Mouse (Mus musculus): ENCODE data around the gene Nrp1. TPM values are rescaled to one million over a fixed set of nuclear protein-coding genes. Genes with fewer than 3 reads are reported as not detected.

Nrp1 gene
- polyA plus RNA-seq, 1 experiment from 2014 or later: 49.3 TPM

- Histone ChIP-seq H3K4me2 (ENCODE audit: low read depth, low read length) (no peak overlapping the region), H3K9ac (ENCODE audit: low read depth, low read length) (no peak overlapping the region), H3K36me3 (ENCODE audit: control insufficient read depth, insufficient read depth, low read length) (no peaks in the 10 kb centered on the region), H3K4me3 (ENCODE audit: low read length) (no peak overlapping the region), H3K4me1 (ENCODE audit: control insufficient read depth, insufficient read depth, low read length) (no peaks in the 10 kb centered on the region), H3K27ac (ENCODE audit: low read length) (no peak overlapping the region), H3K9me3 (ENCODE audit: control insufficient read depth, low read length) (no peaks in the 10 kb centered on the region), H3K27me3 (replicated peaks; ENCODE audit: control insufficient read depth, insufficient read depth, low read length) (no peaks in the 10 kb centered on the region)
- no peak for ATAC-seq
- 83% methylated on average over 4 of the region's 4 CpGs for WGBS
Measured at GRCm38 (mm10) chr8:128478017-128478416, 119.6 kb downstream of the Nrp1 start.

- Histone ChIP-seq H3K9me3 (ENCODE audit: control insufficient read depth, low read length) (no peaks in the 10 kb centered on the region), H3K4me3 (ENCODE audit: low read length) (no peak overlapping the region), H3K4me1 (ENCODE audit: control insufficient read depth, insufficient read depth, low read length) (no peaks in the 10 kb centered on the region), H3K4me2 (ENCODE audit: low read depth, low read length) (no peak overlapping the region), H3K36me3 (ENCODE audit: control insufficient read depth, insufficient read depth, low read length) (no peaks in the 10 kb centered on the region), H3K27ac (ENCODE audit: low read length) (no peak overlapping the region), H3K9ac (ENCODE audit: low read depth, low read length) (no peak overlapping the region), H3K27me3 (replicated peaks; ENCODE audit: control insufficient read depth, insufficient read depth, low read length) (no peaks in the 10 kb centered on the region)
- peak; percentile 87 for ATAC-seq
- 55% methylated on average over 5 of the region's 5 CpGs for WGBS
Measured at GRCm38 (mm10) chr8:128479309-128480013, 121.1 kb downstream of the Nrp1 start.

- H3K9ac ChIP-seq (ENCODE audit: low read depth, low read length): no peak overlapping the region
- H3K4me2 ChIP-seq (ENCODE audit: low read depth, low read length): no peak overlapping the region
- 75% methylated on average over 8 of the region's 8 CpGs for WGBS
- no peaks in the 10 kb centered on the region for H3K9me3 ChIP-seq (ENCODE audit: control insufficient read depth, low read length)
- no peak overlapping the region for H3K27ac ChIP-seq (ENCODE audit: low read length)
- H3K4me1 ChIP-seq (ENCODE audit: control insufficient read depth, insufficient read depth, low read length): no peaks in the 10 kb centered on the region
- H3K27me3 ChIP-seq (replicated peaks; ENCODE audit: control insufficient read depth, insufficient read depth, low read length): no peaks in the 10 kb centered on the region
- no peak for ATAC-seq
- no peak overlapping the region for H3K4me3 ChIP-seq (ENCODE audit: low read length)
- H3K36me3 ChIP-seq (ENCODE audit: control insufficient read depth, insufficient read depth, low read length): no peaks in the 10 kb centered on the region
Measured at GRCm38 (mm10) chr8:128480896-128481665, 122.7 kb downstream of the Nrp1 start.

GRCm38 (mm10) chr8:128483344-128483743 lies 124.9 kb downstream of the Nrp1 start:
- H3K4me3 ChIP-seq (ENCODE audit: low read length): no peak overlapping the region
- H3K27ac ChIP-seq (ENCODE audit: low read length): no peak overlapping the region
- H3K9ac ChIP-seq (ENCODE audit: low read depth, low read length): no peak overlapping the region
- no peaks in the 10 kb centered on the region for H3K27me3 ChIP-seq (replicated peaks; ENCODE audit: control insufficient read depth, insufficient read depth, low read length)
- no peaks in the 10 kb centered on the region for H3K4me1 ChIP-seq (ENCODE audit: control insufficient read depth, insufficient read depth, low read length)
- no peaks in the 10 kb centered on the region; the same call in 1 of the 2 replicates for H3K36me3 ChIP-seq (ENCODE audit: control insufficient read depth, insufficient read depth, low read length)
- ATAC-seq: no peak
- 77% methylated on average over 3 of the region's 3 CpGs for WGBS
- H3K9me3 ChIP-seq (ENCODE audit: control insufficient read depth, low read length): no peaks in the 10 kb centered on the region
- H3K4me2 ChIP-seq (ENCODE audit: low read depth, low read length): no peak overlapping the region

GRCm38 (mm10) chr8:128484720-128485124 lies 126.3 kb downstream of the Nrp1 start:
- Histone ChIP-seq H3K4me3 (ENCODE audit: low read length) (no peak overlapping the region), H3K4me2 (ENCODE audit: low read depth, low read length) (no peak overlapping the region), H3K27ac (ENCODE audit: low read length) (no peak overlapping the region), H3K27me3 (replicated peaks; ENCODE audit: control insufficient read depth, insufficient read depth, low read length) (no peaks in the 10 kb centered on the region), H3K4me1 (ENCODE audit: control insufficient read depth, insufficient read depth, low read length) (peaks cover 5% of the 10 kb centered on the region; the same call in 1 of the 2 replicates), H3K9me3 (ENCODE audit: control insufficient read depth, low read length) (no peaks in the 10 kb centered on the region), H3K36me3 (ENCODE audit: control insufficient read depth, insufficient read depth, low read length) (no peaks in the 10 kb centered on the region; the same call in 1 of the 2 replicates), H3K9ac (ENCODE audit: low read depth, low read length) (no peak overlapping the region)
- 68% methylated on average over 1 of the region's 1 CpGs for WGBS
- peak; percentile 45; the same call in 1 of the 2 replicates for ATAC-seq

DNA sequence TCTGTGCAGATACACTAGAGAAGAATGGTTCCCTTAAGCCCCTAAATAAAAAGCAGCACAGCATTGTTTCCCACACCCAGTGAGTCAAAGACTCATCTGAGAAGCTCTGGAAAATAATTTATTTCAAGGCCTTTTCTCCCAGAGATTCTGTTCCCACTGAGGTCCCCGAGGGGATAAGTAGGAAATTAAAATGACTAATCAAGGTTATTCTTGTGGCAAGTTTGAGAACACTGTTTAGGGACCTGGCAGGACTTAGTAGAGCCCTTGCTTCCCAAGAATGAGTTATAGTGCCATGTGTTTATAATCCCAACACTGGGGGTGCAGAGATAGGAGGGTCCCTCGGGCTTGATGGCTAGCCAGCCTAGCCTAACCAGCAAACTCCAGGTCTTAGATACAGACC lies 127.6 kb downstream of the Nrp1 start:
- H3K27ac ChIP-seq (ENCODE audit: low read length): no peak overlapping the region
- H3K4me1 ChIP-seq (ENCODE audit: control insufficient read depth, insufficient read depth, low read length): peaks cover 10% of the 10 kb centered on the region; the same call in 1 of the 2 replicates
- H3K27me3 ChIP-seq (replicated peaks; ENCODE audit: control insufficient read depth, insufficient read depth, low read length): no peaks in the 10 kb centered on the region
- H3K36me3 ChIP-seq (ENCODE audit: control insufficient read depth, insufficient read depth, low read length): no peaks in the 10 kb centered on the region; the same call in 1 of the 2 replicates
- 61% methylated on average over 2 of the region's 2 CpGs for WGBS
- ATAC-seq: no peak
- no peak overlapping the region for H3K4me3 ChIP-seq (ENCODE audit: low read length)
- no peak overlapping the region for H3K4me2 ChIP-seq (ENCODE audit: low read depth, low read length)
- no peak overlapping the region for H3K9ac ChIP-seq (ENCODE audit: low read depth, low read length)
- H3K9me3 ChIP-seq (ENCODE audit: control insufficient read depth, low read length): no peaks in the 10 kb centered on the region

DNA sequence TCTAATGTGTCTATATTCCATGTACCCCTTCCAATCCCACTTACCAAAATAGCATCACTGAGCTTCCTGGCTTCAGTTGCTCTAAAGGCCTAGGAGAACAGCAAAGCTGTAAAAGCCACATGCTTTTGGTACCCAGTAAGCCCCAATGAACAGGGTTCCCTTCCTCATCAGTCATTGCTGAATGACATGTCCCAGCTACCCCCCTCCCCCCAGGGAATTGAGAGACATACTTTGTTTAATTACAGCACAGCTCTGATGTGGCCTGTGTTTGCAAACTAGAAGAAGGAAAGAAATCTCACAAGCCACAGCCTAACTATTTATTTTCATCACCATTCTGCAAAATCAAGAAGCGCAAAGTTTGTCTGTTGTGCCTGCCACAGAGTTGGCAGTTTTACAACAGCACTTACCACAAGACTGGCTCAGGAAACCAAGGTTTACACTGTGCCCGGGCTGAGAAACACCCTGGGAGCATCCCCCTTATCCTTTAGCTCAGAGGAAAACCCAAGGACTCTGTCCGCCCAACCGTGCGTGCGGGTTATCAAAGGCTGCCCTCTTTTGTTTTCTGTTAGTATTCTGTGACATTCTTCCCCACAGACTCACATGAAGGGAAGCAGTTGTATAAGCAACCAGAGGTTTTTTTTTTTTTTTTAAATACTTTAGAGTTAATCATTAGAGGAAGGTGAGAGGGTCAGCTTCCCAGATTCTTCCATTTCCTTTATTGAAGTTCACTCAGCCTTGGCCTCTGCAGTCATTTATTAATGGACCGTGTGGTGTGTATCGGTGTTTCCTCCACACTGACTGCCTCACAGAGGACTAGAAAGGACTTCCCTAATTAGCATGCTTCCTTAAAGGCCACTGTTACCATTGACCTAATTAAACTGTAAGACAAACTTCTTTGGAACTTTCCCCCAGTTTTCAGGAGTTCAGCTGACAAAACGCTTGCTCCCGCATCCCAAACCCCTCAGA lies 129.8 kb downstream of the Nrp1 start:
- Histone ChIP-seq H3K4me2 (ENCODE audit: low read depth, low read length) (no peak overlapping the region), H3K9me3 (ENCODE audit: control insufficient read depth, low read length) (no peaks in the 10 kb centered on the region), H3K4me3 (ENCODE audit: low read length) (no peak overlapping the region), H3K9ac (ENCODE audit: low read depth, low read length) (no peak overlapping the region), H3K36me3 (ENCODE audit: control insufficient read depth, insufficient read depth, low read length) (no peaks in the 10 kb centered on the region; the same call in 1 of the 2 replicates), H3K4me1 (ENCODE audit: control insufficient read depth, insufficient read depth, low read length) (peaks cover 12% of the 10 kb centered on the region; the same call in 1 of the 2 replicates), H3K27me3 (replicated peaks; ENCODE audit: control insufficient read depth, insufficient read depth, low read length) (no peaks in the 10 kb centered on the region), H3K27ac (ENCODE audit: low read length) (0 out of 2 replicates have a peak overlapping the region, but pooled peaks have one; percentile 3)
- WGBS: 26% methylated on average over 10 of the region's 10 CpGs
- peak; percentile 84 for ATAC-seq

DNA sequence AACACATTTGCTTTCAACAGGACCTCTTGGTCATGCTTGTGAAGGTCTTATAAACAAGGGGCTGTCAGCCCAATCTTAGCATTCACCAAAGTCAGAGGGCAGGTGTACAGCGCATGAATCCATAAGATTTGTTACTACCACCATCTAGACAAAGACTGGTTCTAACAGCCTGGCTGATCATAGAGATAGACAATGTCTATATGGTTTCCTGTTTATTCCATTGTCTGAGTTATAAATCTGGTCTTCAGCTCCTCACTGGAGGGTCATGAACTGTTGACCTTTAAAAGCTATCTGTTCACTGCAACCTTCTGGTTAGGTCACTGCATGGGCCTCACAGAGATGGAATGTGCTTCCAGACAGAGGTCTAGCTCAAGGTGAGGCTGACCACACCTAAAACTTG lies 130.9 kb downstream of the Nrp1 start:
- 67% methylated on average over 1 of the region's 1 CpGs for WGBS
- Histone ChIP-seq H3K27me3 (replicated peaks; ENCODE audit: control insufficient read depth, insufficient read depth, low read length) (no peaks in the 10 kb centered on the region), H3K4me1 (ENCODE audit: control insufficient read depth, insufficient read depth, low read length) (peaks cover 12% of the 10 kb centered on the region; the same call in 1 of the 2 replicates), H3K36me3 (ENCODE audit: control insufficient read depth, insufficient read depth, low read length) (no peaks in the 10 kb centered on the region; the same call in 1 of the 2 replicates), H3K9me3 (ENCODE audit: control insufficient read depth, low read length) (no peaks in the 10 kb centered on the region), H3K4me3 (ENCODE audit: low read length) (no peak overlapping the region), H3K27ac (ENCODE audit: low read length) (no peak overlapping the region), H3K9ac (ENCODE audit: low read depth, low read length) (no peak overlapping the region), H3K4me2 (ENCODE audit: low read depth, low read length) (no peak overlapping the region)
- ATAC-seq: no peak

Measured in intestine, embryonic 16.5 days (tissue).